Mouse (Mus musculus) forebrain, embryonic 13.5 days (tissue): Measurements from ENCODE around the gene Slc35e2. TPM values are rescaled to one million over a fixed set of nuclear protein-coding genes. Genes with fewer than 3 reads are reported as not detected.
"Not testable (repeated sequence)": the region's sequence is repeated elsewhere in the genome, so short reads cannot be mapped to it uniquely, and the experiment has no call there.

Source experiments
- ATAC-seq: fragments of 200-750 bp; cut with Nextera tagmentation; 2 replicates; pipeline ENCODE4 v1.8.0; 2017
- H3K27ac ChIP-seq: fragments of 300-500 bp; sonication (generic); 2 replicates; pipeline ENCODE4 v1.5.1; 2015; ENCODE audit warnings: inconsistent platforms, mild to moderate bottlenecking, moderate library complexity
- H3K27me3 ChIP-seq: fragments of 300-500 bp; sonication (generic); 2 replicates; pipeline ENCODE4 v1.6.1; 2015; ENCODE audit warnings: mild to moderate bottlenecking, inconsistent platforms
- H3K36me3 ChIP-seq: fragments of 300-500 bp; sonication (generic); 2 replicates; pipeline ENCODE4 v1.6.1; 2015; ENCODE audit warnings: mild to moderate bottlenecking, inconsistent platforms; ENCODE audit not compliant: poor library complexity, severe bottlenecking
- H3K4me1 ChIP-seq: fragments of 300-500 bp; sonication (generic); 2 replicates; pipeline ENCODE4 v1.6.1; 2015; ENCODE audit warnings: inconsistent platforms
- H3K4me2 ChIP-seq: fragments of 300-500 bp; sonication (generic); 2 replicates; pipeline ENCODE4 v1.6.1; 2015; ENCODE audit warnings: inconsistent platforms, mild to moderate bottlenecking, moderate library complexity
- H3K4me3 ChIP-seq: fragments of 300-500 bp; sonication (generic); 2 replicates; pipeline ENCODE4 v1.5.1; 2015; ENCODE audit warnings: mild to moderate bottlenecking, inconsistent platforms
- H3K9ac ChIP-seq: fragments of 300-500 bp; sonication (generic); 2 replicates; pipeline ENCODE4 v1.6.1; 2015; ENCODE audit warnings: mild to moderate bottlenecking, inconsistent platforms
- H3K9me3 ChIP-seq: fragments of 300-500 bp; sonication (generic); replicated peaks from 2 replicates; pipeline ENCODE4 v1.6.1; 2016; ENCODE audit warnings: inconsistent platforms
- WGBS: fragments of 180-500 bp; shearing (Covaris S2); methylation state at CpG from one replicate; pipeline ENCODE4 v1.1.7; 2015; 5-methylcytosine and 5-hydroxymethylcytosine counted together
- polyA plus RNA-seq: library from polyadenylated mRNA; unstranded; fragments of >200 nt; fragmentation: Nextera tagmentation; extraction: Ambion mirVana; gene quantifications from 2 replicates; pipeline ENCODE4 v1.2.1, GENCODE M21; 2015

The Slc35e2 gene
- polyA plus RNA-seq, 1 experiment from 2014 or later, result 10.6 TPM

- no peaks in the 10 kb centered on the region for H3K9me3 ChIP-seq
- no peak overlapping the region for H3K4me3 ChIP-seq
- H3K4me2 ChIP-seq, result no peak overlapping the region
- ATAC-seq, result no peak
- peaks cover 16% of the 10 kb centered on the region for H3K36me3 ChIP-seq
- H3K9ac ChIP-seq, result no peak overlapping the region
- H3K27me3 ChIP-seq, result 0 out of 2 replicates have a peak, but pooled peaks cover 2% of the 10 kb centered on the region
- peaks cover 18% of the 10 kb centered on the region for H3K4me1 ChIP-seq
- H3K27ac ChIP-seq, result no peak overlapping the region
Observed at GRCm38 (mm10) chr4:155666903-155667302, 65.7 kb downstream of the Slc35e2 start.

GRCm38 (mm10) chr4:155668689-155669597 is 67.7 kb downstream of the Slc35e2 start, which contains the start of gene Mib2:
TSS of gene Mib2 (minus strand) at chr4:155669198.
- Histone ChIP-seq H3K27me3 (0 out of 2 replicates have a peak, but pooled peaks cover 4% of the 10 kb centered on the region), H3K9ac (peak within 1 kb of the TSS; percentile 85), H3K9me3 (no peaks in the 10 kb centered on the region), H3K4me2 (peak within 1 kb of the TSS; percentile 93), H3K4me1 (peaks cover 18% of the 10 kb centered on the region), H3K4me3 (peak within 1 kb of the TSS; percentile 85), H3K36me3 (peaks cover 8% of the 10 kb centered on the region), H3K27ac (peak within 1 kb of the TSS; percentile 74)
- ATAC-seq, result peak; percentile 99
- WGBS, result under 1% methylated on average over 70 of the region's 73 CpGs

DNA sequence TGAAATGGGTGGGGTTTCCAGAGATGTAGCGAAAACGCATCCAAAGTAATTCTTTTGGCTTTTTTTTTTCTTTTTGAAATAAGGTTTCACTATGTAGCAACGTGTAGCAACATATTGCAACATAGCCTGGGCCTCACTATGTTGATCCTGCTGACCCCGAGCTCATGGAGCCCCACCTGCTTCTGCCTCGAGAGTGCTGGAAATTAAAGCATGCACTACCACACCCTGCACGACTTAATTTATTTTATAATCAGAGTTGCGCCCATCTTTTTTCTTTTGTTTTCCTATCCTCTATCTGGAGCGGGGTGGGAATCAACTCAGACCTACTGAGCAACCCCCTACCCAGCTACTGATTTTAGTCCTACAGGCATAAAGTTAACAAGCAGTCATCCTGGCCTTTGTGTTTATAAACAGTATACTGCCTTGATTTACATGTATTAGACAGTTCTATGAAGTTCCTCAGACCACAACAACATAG is 68.4 kb downstream of the Slc35e2 start:
- H3K4me1 ChIP-seq, result peaks cover 18% of the 10 kb centered on the region
- H3K27ac ChIP-seq, result no peak overlapping the region
- peaks cover 3% of the 10 kb centered on the region for H3K36me3 ChIP-seq
- no peak overlapping the region for H3K9ac ChIP-seq
- 0 out of 2 replicates have a peak, but pooled peaks cover 4% of the 10 kb centered on the region for H3K27me3 ChIP-seq
- ATAC-seq, result peak; percentile 48; the same call in 1 of the 2 replicates
- peak overlapping the region; percentile 93 for H3K4me2 ChIP-seq
- 2% methylated on average over 8 of the region's 8 CpGs for WGBS
- H3K4me3 ChIP-seq, result peak overlapping the region; percentile 85
- no peaks in the 10 kb centered on the region for H3K9me3 ChIP-seq

- WGBS, result 60% methylated on average over 4 of the region's 4 CpGs
Observed at GRCm38 (mm10) chr4:155670236-155670635, 69.0 kb downstream of the Slc35e2 start.

DNA sequence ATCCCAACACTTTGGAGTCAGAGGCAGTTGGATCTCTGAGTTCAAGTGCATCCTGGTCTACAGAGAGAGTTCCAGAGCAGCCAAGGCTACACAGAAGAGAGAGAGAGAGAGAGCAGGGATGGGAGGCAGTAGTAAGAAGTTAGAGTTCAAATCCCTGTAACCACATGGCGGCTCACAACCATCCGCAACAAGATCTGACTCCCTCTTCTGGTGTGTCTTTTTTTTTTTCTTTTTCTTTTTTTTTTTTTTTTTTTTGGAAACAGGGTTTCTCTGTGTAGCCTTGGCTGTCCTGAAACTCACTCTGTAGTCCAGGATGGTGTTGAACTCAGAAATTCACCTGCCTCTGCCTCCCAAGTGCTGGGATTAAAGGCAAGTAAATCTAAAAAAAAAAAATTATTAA is 70.9 kb downstream of the Slc35e2 start:
- no peak overlapping the region for H3K4me3 ChIP-seq
- H3K9me3 ChIP-seq, result no peaks in the 10 kb centered on the region
- 0 out of 2 replicates have a peak, but pooled peaks cover 4% of the 10 kb centered on the region for H3K27me3 ChIP-seq
- peaks cover 15% of the 10 kb centered on the region for H3K4me1 ChIP-seq
- H3K36me3 ChIP-seq, result no peaks in the 10 kb centered on the region
- H3K4me2 ChIP-seq, result no peak overlapping the region
- H3K27ac ChIP-seq, result no peak overlapping the region
- no peak overlapping the region for H3K9ac ChIP-seq
- 57% methylated on average over 2 of the region's 2 CpGs for WGBS
- ATAC-seq, result no peak

More at GRCm38 (mm10) chr4:155670236-155670635, 69.0 kb downstream of the Slc35e2 start:
- ATAC-seq, H3K27me3 ChIP-seq, H3K9me3 ChIP-seq, H3K27ac ChIP-seq, H3K4me2 ChIP-seq, H3K9ac ChIP-seq, H3K4me3 ChIP-seq, H3K36me3 ChIP-seq: not testable (repeated sequence)
- H3K4me1 ChIP-seq, result peaks cover 18% of the 10 kb centered on the region

Other genes with a start within 250 kb of the Slc35e2 start
- 33.2 and 42.1 TPM in 2 replicates for gene Prkcz, start 240.1 kb upstream of the Slc35e2 start, polyA plus RNA-seq
- gene Gabrd, start 203.3 kb upstream of the Slc35e2 start, polyA plus RNA-seq, result 0.31 and 0.35 TPM in 2 replicates
- gene Cfap74, start 192.2 kb upstream of the Slc35e2 start, polyA plus RNA-seq, result 4.3 and 4.9 TPM in 2 replicates
- 0.18 TPM in 1 of 2 replicates, not detected in the other for gene Tmem52, start 132.3 kb upstream of the Slc35e2 start, polyA plus RNA-seq
- 937 and 949 TPM in 2 replicates for gene Gnb1, start 110.1 kb upstream of the Slc35e2 start, polyA plus RNA-seq
- gene Nadk, start 39.0 kb upstream of the Slc35e2 start, polyA plus RNA-seq, result 88.7 and 91.9 TPM in 2 replicates
- gene Cdk11b, start 23.4 kb downstream of the Slc35e2 start, polyA plus RNA-seq, result 75.5 and 77.9 TPM in 2 replicates
- gene Gm10563, start 44.0 kb downstream of the Slc35e2 start, polyA plus RNA-seq, result not detected in 2 replicates
- 1.6 and 2.1 TPM in 2 replicates for gene Mmp23, start 52.0 kb downstream of the Slc35e2 start, polyA plus RNA-seq
- gene Mib2, start 67.8 kb downstream of the Slc35e2 start, polyA plus RNA-seq, result 29.8 and 35.2 TPM in 2 replicates
- 1.9 and 2.3 TPM in 2 replicates for gene Fndc10, start 92.9 kb downstream of the Slc35e2 start, polyA plus RNA-seq
- gene Ssu72, start 103.4 kb downstream of the Slc35e2 start, polyA plus RNA-seq, result 160 and 162 TPM in 2 replicates
- 1.9 and 2.4 TPM in 2 replicates for gene Tmem240, start 133.4 kb downstream of the Slc35e2 start, polyA plus RNA-seq
- 79.2 and 93.3 TPM in 2 replicates for gene Atad3a, start 159.7 kb downstream of the Slc35e2 start, polyA plus RNA-seq
- gene Vwa1, start 173.3 kb downstream of the Slc35e2 start, polyA plus RNA-seq, result 15.1 and 15.3 TPM in 2 replicates
- 0.20 and 0.45 TPM in 2 replicates for gene Tmem88b, start 184.5 kb downstream of the Slc35e2 start, polyA plus RNA-seq
- gene Ankrd65, start 189.0 kb downstream of the Slc35e2 start, polyA plus RNA-seq, result 0.18 TPM in 1 of 2 replicates, not detected in the other
- 251 and 266 TPM in 2 replicates for gene Mrpl20, start 201.5 kb downstream of the Slc35e2 start, polyA plus RNA-seq
- gene Ccnl2, start 211.1 kb downstream of the Slc35e2 start, polyA plus RNA-seq, result 166 and 179 TPM in 2 replicates
- gene Aurkaip1, start 229.9 kb downstream of the Slc35e2 start, polyA plus RNA-seq, result 147 and 151 TPM in 2 replicates
- gene Mxra8, start 238.3 kb downstream of the Slc35e2 start, polyA plus RNA-seq, result 15.6 and 17.1 TPM in 2 replicates
- gene Dvl1, start 246.0 kb downstream of the Slc35e2 start, polyA plus RNA-seq, result 7.2 and 7.6 TPM in 2 replicates